Mouse (Mus musculus) Muller cell, postnatal 12 days (primary cell): ENCODE results near the gene Tigar.

ENCODE experiments used
- DNase-seq: peaks from one replicate; pipeline ENCODE4 v3.0.0-alpha.2; 2015; ENCODE audit errors: inconsistent ontology term

Gene Tigar

DNA sequence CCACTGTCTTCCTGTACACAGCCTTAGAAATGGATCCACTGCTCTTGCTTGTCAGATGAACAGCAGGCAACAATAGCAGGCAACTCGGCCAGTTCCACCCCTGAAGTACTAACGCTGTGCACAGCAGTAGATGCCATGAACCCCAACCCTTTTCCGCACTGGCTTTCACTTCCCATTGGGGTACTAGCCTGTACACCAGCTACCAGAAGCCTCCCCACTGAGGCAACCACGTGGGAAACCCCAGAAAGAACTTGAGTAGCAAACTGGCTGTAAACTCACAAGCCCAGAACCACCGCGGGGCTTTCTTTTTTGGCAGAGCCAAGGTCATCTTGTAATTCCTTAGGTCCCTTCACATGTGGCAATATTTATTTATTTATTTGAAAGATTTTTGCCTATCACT, 27.5 kb downstream of the Tigar start:
- DNase-seq: no peak

DNA sequence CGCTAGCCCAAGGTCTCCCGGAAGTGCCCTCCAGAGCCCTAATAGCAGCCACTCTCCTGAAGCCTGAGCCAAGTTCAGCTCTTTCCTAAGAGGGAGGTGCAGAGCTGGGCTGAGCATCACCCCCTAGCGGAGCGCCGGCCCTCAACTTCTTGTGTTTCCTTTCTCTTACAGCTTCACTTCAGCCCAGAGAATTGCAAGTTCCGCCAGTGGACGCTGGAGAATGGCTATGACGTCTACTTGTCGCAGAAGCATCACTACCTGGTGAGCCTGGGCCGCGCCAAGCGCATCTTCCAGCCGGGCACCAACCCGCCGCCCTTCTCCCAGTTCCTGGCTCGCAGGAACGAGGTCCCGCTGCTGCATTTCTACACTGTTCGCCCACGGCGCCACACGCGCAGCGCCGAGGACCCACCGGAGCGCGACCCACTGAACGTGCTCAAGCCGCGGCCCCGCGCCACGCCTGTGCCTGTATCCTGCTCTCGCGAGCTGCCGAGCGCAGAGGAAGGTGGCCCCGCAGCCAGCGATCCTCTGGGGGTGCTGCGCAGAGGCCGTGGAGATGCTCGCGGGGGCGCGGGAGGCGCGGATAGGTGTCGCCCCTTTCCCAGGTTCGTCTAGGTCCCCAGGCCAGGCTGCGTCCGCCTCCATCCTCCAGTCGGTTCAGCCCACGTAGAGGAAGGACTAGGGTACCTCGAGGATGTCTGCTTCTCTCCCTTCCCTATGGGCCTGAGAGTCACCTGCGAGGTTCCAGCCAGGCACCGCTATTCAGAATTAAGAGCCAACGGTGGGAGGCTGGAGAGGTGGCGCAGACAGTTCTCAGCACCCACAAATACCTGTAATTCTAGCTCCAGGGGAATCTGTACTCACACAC, 29.3 kb downstream of the Tigar start:
- DNase-seq: peak; percentile 89

- DNase-seq: no peak
Observed at GRCm38 (mm10) chr6:127072817-127073216, 36.5 kb downstream of the Tigar start, which contains the start of gene Fgf23. Gene Fgf23 (plus strand): TSS chr6:127072902.

DNA sequence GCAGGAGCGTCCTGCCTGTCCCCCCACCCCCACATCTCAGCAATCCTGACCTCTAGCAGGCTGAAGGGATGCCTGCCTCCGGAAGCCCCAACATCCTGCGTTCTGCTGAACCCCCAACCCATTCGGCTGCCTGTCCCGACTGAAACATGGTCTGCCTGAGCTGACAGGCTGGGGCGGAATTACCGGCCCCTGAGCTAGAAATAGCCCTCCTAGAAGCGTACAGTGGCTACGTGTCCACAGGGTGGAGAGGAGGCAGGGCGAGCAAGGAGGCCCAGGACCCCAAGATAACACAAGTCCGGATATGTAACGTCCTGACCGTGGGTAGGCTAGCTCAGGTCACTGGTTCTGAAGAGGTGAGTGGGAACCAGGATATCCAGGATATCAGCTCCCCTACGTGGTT, 44.5 kb downstream of the Tigar start:
- DNase-seq: no peak

DNA sequence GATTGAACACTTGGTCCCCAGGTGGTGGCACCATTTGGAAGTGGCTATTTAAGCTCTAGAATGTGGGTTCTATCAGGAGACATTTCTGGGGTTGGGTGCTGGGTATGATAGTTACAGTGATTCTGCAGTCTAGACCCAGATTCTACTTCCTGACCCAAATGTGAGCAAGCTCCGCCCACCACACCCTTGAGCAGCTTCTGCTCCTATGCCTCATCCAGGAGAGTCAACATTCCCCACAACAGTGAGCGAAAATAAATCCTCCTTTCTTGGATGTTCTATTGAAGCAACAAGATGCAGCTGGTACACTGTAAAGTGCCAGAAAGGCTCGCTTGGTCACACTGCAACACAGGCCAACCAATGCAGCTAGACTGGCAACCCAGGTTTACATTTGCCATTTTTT, 45.4 kb downstream of the Tigar start:
- no peak for DNase-seq

DNA sequence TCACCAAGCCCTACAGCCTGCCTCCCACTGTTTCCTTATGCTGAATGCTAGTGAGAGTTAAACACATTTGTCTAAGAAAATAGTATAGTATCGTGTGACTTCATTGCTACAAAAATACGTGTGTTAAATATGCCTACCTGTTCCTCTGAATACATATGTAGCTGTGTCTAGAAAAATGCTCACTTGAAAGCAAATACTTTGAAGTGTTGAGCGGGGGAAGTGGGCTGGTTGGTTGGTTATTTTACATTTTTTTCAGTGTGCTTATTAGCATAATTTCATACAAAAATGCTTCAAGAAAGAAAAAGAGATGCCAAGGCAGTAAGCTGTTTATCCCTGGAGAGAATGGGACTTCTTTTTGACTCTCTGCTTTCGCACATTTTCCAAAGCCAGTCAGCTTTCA, 49.4 kb downstream of the Tigar start:
- DNase-seq: no peak

- DNase-seq: peak; percentile 86
Observed at GRCm38 (mm10) chr6:127056990-127057588, 52.3 kb downstream of the Tigar start.

DNA sequence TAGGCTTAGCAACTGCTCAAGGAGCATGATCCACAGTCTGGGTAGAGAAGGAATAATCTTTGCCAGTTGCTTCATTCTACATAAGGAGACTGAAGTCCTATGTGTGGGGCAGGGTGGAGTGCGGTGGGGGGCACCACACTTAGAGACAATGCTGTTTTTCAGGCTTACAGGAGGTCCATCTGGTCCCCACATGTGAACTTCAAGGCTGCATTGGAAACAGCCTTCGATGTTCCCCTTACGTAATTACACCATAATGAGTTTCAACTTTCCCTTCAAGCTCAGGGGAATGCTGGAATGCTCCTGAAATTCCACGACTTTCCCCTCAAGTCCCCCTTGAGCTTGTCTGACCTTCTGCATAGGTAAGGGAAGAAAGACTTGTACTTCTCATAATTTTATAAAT, 58.5 kb downstream of the Tigar start:
- no peak for DNase-seq

- peak; percentile 70 for DNase-seq
Observed at GRCm38 (mm10) chr6:127044909-127045308, 64.4 kb downstream of the Tigar start.
